Mouse (Mus musculus) heart, adult 11 months (tissue): ENCODE data around the gene Scfd2.

Source experiments
- DNase-seq: peaks from one replicate; pipeline ENCODE4 v3.0.0; 2022

The Scfd2 gene

DNA sequence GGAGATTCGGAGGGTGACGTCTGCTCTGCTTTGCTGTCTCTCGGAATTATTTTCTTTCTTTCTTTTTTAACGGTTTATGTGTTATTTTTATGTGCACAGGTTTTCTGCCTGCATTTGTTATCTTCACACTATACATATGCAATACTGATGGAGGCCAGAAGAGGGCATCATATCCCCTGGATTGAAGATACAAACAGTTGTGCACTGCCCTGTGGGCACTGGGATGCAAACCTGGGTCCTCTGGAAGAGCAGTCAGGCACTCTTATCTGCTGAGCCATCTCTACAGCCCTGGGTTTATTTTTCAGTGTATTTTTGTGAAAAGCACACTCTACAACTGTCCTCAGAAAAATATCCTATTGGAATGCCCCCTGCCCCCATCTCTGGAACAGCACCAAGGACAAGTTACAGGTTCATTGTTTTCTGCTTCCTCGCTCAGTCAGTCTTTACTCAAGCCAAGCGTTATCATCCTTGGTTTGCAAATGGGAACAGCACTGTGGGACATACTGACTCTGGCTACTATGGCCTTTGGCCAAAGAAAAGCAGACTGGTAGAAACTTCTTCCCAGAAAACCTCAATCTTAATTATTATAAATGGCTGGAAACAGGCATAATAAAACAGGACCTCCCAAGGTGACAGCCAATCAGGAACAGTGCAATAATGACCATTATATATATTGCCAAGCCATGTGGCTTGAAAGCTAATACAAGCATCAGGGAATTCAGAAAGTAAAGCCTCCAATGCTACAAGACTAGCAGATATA lies 75.9 kb downstream of the Scfd2 start:
- no peak for DNase-seq

DNA sequence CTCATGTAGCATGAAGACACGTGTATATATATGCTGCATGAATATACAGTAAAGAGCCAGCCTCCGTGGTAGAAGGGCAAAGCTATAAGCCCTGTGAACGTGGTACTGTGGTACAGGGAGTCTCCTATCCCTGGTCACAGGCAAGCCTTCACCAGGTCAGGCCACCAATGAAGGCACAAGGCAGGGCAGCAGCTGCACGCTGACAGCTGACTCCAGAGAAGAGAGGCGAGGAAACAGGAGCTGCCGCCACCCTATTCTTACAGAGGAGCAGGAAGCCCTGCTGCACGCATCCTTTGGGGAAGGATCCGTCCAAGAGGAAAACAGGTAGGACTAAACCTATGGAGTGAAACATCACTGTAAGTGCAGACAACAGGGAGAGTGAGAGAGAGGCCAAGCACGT lies 76.5 kb downstream of the Scfd2 start:
- no peak for DNase-seq

DNA sequence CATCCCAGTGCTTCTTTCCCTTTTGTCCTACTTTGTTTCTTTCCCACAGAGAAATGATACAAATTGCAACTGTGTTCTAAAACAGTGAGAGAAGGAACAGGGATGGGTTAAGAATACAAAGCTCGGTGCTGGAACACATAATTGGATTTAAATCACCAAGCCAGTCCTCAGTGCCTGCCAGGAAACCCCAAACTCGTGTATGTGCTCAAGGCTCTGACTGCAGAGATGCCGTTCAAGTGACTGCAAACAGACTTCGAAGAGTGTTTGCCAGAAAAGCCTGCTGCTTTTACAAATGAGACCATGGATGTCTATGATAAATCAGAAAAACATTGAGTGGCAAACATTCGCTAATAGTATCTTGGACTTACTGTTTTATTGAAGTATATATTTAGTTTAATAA lies 80.6 kb downstream of the Scfd2 start:
- DNase-seq: no peak

DNA sequence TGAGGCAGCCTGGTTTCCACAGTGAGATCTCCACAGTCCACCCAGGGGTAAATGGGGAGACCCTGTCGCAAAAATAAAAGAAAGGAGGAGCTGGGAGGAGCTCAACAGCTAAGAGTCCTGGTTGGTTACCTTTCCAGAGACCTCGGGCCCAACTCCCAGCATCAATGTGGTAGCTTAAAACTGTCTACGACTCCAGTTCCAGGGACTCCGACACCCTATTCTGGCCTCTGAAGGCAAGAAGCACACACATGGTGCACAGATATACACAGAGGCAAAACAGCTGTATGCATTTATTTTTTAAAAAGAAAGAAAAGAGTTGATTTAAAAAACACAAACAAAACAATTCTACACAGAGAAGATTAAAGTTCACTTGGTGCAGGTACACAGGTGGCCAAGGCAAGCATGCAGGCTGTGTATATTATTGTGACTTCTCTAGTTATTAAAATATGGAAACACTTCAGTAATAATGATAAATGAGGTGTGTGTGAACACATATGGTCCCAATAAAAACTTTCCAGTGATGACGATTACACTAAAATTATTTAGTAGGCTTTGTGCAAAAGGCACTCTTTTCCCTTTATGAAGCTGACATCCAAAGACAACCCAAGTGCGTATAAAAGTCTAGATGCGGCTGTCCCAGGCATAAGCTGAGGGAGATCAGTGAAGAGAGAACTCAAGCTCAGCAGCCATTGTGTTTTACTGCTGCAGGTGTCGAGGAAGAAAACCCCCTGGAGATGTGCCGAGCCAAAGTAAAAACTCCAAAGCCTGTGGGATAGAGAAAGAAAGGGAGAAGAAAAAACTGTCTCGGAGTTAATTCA lies 83.8 kb downstream of the Scfd2 start:
- no peak for DNase-seq

DNA sequence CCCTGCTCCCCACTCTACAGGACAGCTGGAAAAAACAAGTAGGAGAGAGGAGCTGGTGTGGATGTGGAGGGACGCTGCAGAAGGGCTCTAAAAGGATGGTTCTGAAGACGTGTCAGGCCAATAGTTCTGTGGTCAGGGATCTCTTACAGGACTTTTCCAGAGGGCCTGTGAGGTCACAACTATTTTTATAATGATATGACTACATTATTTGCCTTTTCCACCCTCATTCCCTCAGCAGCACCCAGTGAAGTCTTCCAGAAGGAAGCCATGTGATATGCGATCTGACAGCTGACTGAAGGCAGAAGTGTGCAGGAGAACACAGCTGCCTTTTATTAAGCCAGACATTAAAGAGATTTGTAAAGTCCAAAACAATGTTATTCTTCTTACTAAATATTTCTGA lies 85.7 kb downstream of the Scfd2 start:
- no peak for DNase-seq

DNA sequence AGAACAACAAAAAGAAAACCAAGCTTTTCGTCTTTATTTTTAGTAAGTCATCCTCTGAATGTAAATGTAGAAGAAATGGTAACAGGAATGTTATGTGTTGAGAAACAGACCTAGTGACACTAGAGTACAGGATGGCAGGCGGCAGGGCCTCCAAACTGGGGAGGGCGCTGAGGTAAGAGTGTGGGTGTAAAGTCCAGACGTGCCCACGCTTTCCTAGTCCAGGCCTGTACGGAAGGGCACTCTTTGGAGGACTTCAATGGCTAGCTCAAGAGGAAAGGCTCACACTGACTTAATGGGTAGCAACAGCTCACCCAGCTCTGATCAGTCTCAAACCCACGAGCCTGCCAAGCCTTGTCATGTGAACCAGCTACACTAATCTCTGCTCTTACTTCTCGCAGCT lies 93.2 kb downstream of the Scfd2 start:
- no peak for DNase-seq

DNA sequence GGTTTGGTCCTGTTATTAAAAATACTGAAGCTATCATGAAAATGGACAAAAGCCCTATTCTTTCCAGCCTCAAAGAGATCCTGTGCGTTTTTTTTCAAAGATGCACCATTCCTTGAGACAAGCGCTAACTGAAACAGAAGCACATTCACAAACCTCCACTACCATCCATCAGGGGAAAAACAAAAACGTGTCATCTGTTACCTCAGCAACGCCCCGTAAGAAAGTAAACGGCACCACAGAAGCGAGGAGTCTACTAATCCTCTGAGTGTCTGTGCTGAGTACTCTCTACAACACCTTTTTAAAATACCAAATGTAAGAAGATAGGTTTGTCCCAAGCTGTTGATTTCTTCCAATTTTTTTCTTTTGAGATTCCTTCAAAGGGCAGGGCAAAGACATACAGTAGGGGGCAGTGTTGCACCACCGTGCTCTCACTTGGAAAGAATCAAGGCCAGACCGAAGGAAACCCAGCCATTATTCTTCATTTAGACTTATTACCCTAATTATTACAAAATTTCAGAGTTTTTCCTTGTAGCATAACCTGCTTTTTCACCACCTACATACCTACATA lies 97.9 kb downstream of the Scfd2 start:
- no peak for DNase-seq

DNA sequence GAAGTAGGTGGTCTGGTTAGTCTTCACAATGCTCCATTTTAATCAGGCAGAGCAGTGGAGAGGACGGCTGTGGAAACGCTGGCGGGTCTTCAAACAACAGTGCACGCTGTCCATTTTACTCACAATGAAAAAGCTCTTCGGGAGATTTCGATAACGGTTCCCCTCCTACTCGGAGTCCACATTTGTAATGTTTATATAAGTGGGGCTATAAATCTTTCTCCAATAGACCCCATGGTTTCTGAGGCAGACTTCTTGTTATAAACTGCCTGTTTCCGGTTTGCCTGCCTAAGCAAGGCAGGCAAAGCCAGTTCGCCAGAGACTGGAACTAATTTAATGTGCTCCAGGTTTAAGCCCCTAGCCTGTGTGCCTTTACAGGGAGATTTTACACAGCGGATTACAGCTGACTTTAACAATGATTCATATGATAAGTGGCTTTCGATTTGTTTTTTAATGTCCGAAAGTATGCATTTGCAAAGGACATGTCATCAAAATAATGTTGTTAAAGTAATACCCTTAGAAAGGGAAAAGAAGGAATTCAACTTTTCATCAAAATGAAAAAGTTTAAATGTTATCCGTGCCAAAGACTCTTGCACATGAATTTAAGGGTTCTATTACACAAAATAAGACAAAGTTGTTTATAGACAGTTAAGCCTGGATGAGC lies 98.5 kb downstream of the Scfd2 start:
- DNase-seq: no peak

DNA sequence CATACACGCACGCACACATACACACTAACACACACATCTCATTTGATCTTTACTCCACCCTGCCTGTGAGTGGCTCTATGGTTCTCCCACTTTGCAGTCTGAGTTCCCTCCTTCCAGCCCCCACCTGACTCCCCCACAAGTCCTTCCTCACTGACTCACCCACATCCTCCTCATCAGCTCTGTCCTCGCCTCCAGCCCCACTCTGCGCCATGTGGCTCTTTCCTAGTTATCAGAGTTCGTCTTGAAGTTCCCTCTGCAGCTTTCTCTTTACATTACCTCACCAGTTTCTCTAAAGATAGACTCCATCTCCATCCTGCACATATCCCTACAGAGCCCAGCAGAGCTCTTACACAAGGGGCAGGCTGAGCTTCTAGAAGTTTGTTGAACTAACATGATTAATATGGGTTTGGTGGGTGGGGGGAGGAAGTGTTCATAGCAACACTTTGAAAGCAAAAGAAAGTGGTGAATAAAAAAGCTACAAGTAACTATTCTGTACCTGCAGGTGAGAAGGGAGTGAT lies 110.9 kb downstream of the Scfd2 start:
- no peak for DNase-seq

DNA sequence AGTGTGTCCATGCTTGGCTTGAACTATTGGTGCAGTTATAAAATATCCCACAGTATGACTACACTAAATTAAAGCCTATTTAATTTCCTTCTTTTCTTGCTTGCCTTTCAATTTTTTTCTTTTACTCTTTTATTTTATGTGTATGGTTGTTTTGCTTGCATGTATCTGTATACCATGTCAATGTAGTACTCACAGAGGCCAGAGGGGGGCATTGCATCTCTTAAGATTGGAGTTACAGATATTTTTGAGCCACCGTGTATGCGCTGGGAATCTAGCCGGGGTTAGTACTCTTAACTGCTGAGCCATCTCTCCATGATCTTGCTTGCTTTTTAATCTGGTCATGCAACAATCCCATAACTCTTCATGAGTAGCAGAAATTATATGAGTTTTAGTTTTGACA lies 119.0 kb downstream of the Scfd2 start:
- no peak for DNase-seq

DNA sequence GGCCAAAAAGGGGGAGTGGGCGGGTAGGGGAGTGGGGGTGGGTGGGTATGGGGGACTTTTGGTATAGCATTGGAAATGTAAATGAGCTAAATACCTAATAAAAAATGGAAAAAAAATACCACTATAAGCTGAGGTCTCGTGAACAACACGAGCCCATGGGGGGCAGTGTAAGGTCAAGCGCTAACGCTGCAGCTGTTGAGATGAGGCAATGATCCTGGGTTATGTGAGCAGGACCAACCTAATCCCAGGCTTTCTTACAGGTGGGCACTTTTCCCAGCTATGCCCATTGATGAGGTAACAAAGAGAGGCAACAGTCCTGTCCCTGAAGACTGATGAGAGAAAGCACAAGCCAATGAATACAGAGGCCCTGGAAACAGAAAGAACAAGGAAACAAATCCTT lies 126.7 kb downstream of the Scfd2 start:
- no peak for DNase-seq

DNA sequence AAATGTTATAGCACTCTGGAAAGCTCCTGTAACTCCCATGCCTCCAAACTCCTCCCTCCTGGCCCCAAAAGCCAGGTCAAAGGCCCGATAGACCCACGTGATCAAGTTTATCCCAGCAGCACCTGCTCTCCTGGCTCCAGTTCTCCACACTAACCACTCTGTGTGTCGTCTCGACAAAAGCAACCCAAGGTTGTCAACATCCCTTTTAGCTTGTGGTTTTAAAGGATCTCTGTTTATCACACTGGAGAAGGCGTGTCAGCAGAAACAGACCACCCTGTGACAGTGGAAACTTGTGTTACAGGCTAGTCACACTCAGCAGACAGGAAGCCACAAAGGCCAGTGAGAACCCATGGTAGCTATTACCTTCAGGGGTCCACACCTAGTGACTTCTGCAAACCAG lies 127.5 kb downstream of the Scfd2 start:
- DNase-seq: peak; percentile 94

DNA sequence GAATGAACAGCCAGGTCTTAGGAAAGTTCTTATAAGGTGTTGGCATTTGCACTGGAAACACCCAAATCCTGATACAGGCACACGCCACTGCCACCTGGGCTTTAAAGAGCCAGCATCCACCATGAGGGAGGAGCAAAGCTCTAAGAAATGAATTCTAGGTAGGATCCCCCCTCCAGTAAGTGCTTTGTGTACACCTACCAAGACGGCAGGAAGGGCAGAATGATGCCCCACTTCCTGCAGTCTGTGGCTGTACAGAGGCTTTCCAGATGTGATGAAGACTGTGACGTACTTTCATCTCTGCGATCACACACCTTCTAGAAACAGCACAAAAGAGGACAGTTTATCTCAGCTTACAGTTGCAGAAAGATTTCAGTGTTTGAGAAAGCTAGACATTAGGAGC lies 128.9 kb downstream of the Scfd2 start:
- DNase-seq: peak; percentile 60

DNA sequence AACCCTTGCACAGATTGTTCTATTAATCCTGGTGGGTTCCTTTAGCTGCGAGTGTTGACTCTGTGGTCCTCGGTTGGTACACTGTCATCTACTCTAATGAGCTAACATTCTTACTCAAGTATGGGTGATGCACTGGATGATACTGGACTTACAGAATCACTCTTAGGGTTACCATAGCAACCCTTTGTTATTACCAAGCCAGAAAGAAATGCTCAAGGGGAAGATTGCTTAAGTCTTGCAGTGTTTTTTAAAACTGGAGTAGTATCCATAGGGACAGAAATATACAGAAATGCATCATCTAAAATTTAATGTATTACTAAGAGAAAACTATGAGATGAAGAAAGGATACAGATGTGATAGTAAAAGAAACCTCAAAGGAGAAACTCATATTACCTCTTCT lies 139.8 kb downstream of the Scfd2 start:
- DNase-seq: no peak

DNA sequence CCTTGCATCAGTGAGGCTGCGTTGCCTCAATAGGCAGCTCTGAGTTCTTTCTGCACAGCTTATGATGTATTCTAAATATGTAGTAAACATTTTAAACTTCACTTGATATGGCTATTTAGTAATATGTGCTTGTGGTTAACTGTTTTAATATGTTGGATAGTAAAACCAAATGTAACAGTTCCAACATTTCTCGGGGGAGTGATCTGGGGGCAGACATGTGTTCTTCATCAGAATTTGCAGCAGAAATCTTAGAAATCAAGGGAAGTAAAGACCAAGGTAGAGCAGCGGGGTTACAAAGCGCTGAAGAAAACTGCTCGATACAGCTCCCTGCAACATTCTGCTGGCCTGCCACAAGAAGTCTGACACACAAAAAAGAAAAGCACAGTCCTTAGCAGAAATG lies 140.2 kb downstream of the Scfd2 start:
- no peak for DNase-seq

DNA sequence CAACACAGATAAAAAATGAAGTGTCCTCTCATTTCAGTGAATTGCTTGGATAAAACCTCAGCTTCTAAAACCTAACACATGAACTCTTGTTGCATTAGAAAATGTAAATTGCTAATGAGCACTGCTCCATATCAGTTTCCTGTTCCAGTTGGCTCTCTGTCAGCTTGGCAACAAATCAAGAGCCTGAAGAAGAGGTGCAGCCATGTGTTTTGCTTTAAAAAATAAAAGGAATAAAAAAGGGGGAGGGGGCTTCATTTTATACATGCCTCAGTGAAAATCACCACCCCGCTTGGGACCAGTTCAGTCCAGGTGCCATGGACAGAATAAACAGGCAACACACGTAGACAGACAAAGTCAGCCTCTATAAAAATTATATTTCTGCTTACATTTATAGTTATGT lies 142.7 kb downstream of the Scfd2 start:
- peak; percentile 61 for DNase-seq

DNA sequence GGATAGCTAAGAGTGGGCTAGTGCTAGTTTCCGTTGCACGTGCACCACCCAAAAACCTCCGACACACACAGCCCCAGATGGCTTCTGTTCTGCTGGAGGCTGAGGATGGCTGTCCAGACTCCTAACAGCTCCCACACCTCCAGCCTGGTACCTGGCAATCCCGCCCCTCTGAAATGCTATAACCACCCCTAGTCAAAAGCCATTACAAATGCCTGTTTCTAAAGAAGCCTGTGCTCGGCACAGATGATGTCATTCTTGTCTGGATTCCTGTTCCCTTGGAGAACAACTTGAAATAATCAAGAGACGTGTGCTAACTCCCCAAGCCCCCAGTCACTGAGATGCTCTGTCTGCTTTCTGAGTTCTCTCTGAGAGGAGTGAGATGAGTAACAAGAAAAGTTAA lies 143.5 kb downstream of the Scfd2 start:
- peak; percentile 87 for DNase-seq

DNA sequence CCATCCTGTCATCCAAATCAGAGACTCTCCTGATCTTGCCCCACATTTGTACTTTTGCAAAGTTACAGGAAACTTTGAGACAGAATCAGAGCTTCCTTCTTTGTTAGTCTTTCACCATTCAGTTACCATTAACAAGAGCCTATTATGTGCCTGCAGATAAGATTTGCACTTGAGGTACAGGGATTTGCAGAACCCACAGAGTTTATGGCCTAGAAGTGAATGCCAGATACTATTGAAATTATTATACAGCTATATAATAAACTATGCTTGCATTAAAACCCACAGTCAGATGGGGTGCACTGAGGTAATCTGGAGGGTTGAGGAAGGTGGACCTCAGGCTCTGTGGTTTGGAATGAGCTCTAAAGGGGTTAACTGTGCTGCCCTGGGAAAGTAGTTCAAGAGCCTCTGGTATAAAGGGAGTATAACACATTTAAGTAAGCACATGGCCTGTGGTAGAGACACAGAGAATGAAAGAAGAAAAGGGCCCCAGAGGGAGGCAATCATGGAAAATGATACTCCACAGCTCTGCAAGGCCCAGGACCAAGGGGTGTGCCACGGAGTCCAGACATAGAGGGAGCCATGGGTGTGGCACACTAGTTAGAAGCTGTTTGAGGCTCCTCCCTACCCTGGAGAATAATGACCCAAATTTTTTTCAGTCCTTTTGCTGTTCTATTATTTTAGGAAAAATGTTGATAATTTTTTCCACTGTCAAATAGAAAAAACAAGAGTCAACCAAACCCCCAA lies 144.2 kb downstream of the Scfd2 start:
- peak; percentile 95 for DNase-seq

DNA sequence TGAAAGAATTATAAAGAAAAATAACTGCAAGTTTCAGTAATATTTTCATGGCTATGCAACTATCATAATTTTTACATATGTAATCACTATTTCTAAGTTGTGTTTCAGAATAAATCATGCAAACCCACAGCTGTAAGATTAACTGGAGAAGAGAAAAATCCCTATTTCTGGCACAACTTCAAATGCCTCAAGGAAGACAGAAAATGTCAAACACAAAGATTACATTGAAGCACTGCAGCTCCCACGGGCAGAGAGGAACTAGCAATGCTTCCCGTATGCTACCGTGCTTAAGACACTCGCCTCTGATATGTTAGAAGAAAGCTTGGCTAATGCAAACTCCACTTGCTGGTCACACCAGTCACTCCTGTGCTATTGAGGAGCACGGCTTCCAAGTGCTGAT lies 151.5 kb downstream of the Scfd2 start:
- peak; percentile 21 for DNase-seq

DNA sequence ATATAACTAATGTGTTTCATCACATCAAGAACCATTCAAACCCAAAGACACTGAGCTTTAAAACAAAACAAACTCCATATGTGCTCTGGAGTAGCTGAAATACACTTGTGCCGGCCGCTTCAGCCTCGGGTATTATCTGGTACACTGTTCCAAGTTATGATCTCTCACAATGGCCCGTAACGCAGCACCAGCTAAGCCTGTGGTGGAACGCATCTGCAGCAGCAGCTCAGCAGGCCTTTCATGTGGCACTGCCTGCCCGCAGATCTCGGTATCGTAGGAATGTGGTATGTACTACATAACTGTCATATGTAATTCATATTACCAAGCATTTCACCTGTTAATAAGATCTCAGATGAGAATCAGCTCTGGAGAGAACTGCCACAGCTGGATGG lies 164.9 kb downstream of the Scfd2 start:
- no peak for DNase-seq

DNA sequence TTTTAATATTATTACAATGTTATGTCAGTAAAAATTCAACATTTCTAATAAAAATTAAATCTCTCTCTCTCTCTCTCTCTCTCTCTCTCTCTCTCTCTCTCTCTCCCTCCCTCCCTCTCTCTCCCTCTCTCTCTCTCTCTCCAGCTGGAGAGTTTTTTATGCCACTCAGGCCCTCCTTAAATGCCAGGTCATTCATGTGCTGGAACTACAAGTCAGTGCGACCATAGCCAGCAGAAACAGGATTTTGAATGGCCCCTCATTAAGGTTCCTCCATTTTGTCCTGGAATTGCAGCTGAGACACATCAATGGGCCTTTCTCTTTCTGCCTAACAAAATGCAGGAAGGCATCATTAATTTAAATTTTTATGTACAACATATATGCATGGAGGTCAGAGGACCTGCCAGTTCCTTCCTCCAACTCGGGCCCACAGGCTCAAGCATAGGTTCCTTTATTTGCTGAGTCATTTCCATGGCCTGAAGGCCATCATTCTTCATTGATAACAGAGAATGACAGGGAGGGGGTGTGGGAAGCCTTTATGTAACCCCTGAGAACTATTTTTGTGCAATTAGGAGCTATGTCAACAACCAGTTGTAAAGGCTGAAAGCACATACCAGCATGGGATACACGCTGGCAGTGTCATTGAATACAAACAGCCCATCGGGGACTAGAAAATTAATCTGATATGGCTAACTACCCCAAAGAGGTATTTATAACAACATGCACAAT lies 165.4 kb downstream of the Scfd2 start:
- DNase-seq: no peak

DNA sequence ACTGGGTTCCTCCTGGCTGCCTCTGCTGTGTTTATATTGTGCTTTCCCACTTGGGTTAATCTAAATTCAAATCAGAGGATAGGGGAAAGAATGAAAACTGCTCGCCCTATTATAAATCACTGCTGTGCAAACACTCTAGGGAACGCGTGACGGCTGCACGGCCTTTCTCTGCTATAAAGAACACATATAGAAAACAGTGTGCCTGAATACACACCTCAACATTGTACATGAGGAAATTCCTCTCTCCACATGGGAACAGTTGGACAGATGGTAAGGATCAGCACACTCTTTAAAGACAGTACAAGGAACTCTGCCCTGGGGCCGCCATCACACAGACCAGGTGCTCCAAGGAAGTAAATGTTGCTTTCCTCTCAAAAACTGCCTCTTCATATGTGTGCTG lies 166.2 kb downstream of the Scfd2 start:
- no peak for DNase-seq
